In the genomic region with DNA sequence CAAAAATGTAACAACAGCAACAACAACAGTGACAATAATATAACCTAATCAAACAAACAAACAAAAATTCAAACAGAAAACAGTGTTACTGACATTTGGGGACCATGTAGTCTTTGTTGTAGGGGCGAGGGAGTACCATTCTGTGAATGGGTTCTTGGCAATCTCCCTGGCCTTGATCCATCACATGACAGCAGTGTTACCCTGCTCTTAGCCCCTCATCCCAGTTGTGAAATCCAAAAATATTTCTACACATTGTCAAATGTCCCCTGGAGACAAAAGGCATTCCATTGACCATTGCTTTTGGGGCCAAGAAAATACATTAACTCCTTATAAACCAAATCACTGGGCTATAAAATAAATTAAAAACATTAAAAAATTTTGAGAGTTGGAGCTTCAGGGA, we compare ENCODE assay signal across 30 mouse cellular contexts.
A peak's percentile ranks its signal among the peaks of the same experiment; 100 is the strongest.
DNase-seq lines count a peak whose midpoint lies in the region; ATAC-seq and TF ChIP-seq lines count a peak whose summit lies in the region.
"Had no signal": no experiment of that assay in that cellular context is flagged by ENCODE, and none has a peak within 500 bp of the region (broad histone marks: within the 10 kb centered on the region; RNA-seq: fewer than 3 reads in every experiment).

No protein-coding gene starts in this region.

- WGBS in forebrain, embryonic 11.5 days = 89% methylated on average over 1 of the region's 1 CpGs
- whole genome bisulfite sequencing in forebrain, postnatal 0 days = 56% methylated on average over 1 of the region's 1 CpGs
- WGBS in lung, embryonic 15.5 days = 68% methylated on average over 1 of the region's 1 CpGs
- WGBS in heart, adult 2 months = 58% methylated on average over 1 of the region's 1 CpGs

- peaks cover 4% of the 10 kb centered on the region; the same call in 1 of the 2 replicates for H3K4me1 ChIP-seq in forebrain, embryonic 11.5 days (replicated peaks; ENCODE audit: control insufficient read depth, insufficient read depth, low read length)
- H3K4me1 ChIP-seq in forebrain, postnatal 0 days (ENCODE audit: insufficient read depth) = no peaks in the 10 kb centered on the region
- peaks cover 27% of the 10 kb centered on the region for H3K4me1 ChIP-seq in lung, embryonic 15.5 days
- no peaks in the 10 kb centered on the region for H3K4me1 ChIP-seq in heart, adult 2 months (ENCODE audit: control insufficient read depth, insufficient read depth, low read length)
- H3K4me1 ChIP-seq: embryonic facial prominence, embryonic 12.5 days; embryonic facial prominence, embryonic 15.5 days; forebrain, embryonic 15.5 days; heart, embryonic 12.5 days; heart, embryonic 15.5 days; hindbrain, embryonic 10.5 days; hindbrain, embryonic 13.5 days had no signal

- H3K27ac ChIP-seq in forebrain, embryonic 11.5 days (ENCODE audit: low read depth, low read length) = no peak overlapping the region
- H3K27ac ChIP-seq in forebrain, postnatal 0 days (ENCODE audit: low read depth, low read length) = no peak overlapping the region
- no peak overlapping the region for H3K27ac ChIP-seq in lung, embryonic 15.5 days
- H3K27ac ChIP-seq in heart, adult 2 months = no peak overlapping the region
- H3K27ac ChIP-seq: embryonic facial prominence, embryonic 12.5 days; embryonic facial prominence, embryonic 15.5 days; forebrain, embryonic 12.5 days; forebrain, embryonic 15.5 days; heart, embryonic 15.5 days; hindbrain, embryonic 10.5 days; hindbrain, embryonic 13.5 days had no signal

- no peak overlapping the region for H3ac ChIP-seq in C2C12 (ENCODE audit: control insufficient read depth, insufficient read length, low read depth)

- no peak for TF ChIP-seq EP300 in heart, adult 2 months (IDR thresholded peaks at IDR 0.05; ENCODE audit: insufficient read depth, low read depth, low read length)

- H3K27me3 ChIP-seq in forebrain, embryonic 11.5 days (ENCODE audit: control insufficient read depth, insufficient read depth, low read length) = peaks cover 2% of the 10 kb centered on the region; the same call in 1 of the 2 replicates
- no peaks in the 10 kb centered on the region for H3K27me3 ChIP-seq in forebrain, postnatal 0 days (ENCODE audit: insufficient read depth, low read length)
- H3K27me3 ChIP-seq in lung, embryonic 15.5 days = no peaks in the 10 kb centered on the region
- no peaks in the 10 kb centered on the region for H3K27me3 ChIP-seq in C2C12 (ENCODE audit: control insufficient read depth, insufficient read depth, insufficient read length)
- H3K27me3 ChIP-seq in heart, adult 2 months (ENCODE audit: control insufficient read depth, insufficient read depth, low read length) = no peaks in the 10 kb centered on the region; the same call in 1 of the 2 replicates
- H3K27me3 ChIP-seq: CH12.LX; embryonic facial prominence, embryonic 15.5 days; forebrain, embryonic 12.5 days; forebrain, embryonic 15.5 days; heart, embryonic 12.5 days; heart, embryonic 15.5 days; hindbrain, embryonic 13.5 days; Patski had no signal

- H3K4me2 ChIP-seq in forebrain, embryonic 11.5 days (ENCODE audit: low read depth, low read length, severe bottlenecking) = no peak overlapping the region
- no peak overlapping the region for H3K4me2 ChIP-seq in forebrain, postnatal 0 days (ENCODE audit: low read depth)
- no peak overlapping the region for H3K4me2 ChIP-seq in lung, embryonic 15.5 days
- H3K4me2 ChIP-seq: embryonic facial prominence, embryonic 12.5 days; embryonic facial prominence, embryonic 15.5 days; forebrain, embryonic 12.5 days; forebrain, embryonic 15.5 days; heart, embryonic 12.5 days; heart, embryonic 15.5 days; hindbrain, embryonic 13.5 days had no signal

- no peak for DNase-seq in forebrain, embryonic 11.5 days (ENCODE audit: low spot score)
- no peak for DNase-seq in forebrain, postnatal 0 days
- DNase-seq in lung, adult 18-20 months = no peak
- peak; percentile 18 for DNase-seq in lung, postnatal 14 days
- DNase-seq in heart, adult 2 months = no peak
- no peak for DNase-seq in gastrocnemius, postnatal 36 days
- DNase-seq: adrenal gland, postnatal 10 days; adrenal gland, postnatal 36 days; cerebellum, adult 11 months; cerebellum, adult 2 months; cerebellum, adult 9-11 months; cerebellum, postnatal 25 days; gastrocnemius, postnatal 10 days; heart, adult 11 months; heart, postnatal 10 days; heart, postnatal 36 days had no signal

- no peak for TF ChIP-seq POLR2A in heart, adult 2 months (IDR thresholded peaks at IDR 0.05; ENCODE audit: insufficient read depth, low read depth, low read length)

- no peaks in the 10 kb centered on the region for H3K79me2 ChIP-seq in C2C12 (ENCODE audit: control insufficient read depth, insufficient read depth)
- no peaks in the 10 kb centered on the region for H3K79me2 ChIP-seq in heart, adult 2 months (replicated peaks; ENCODE audit: control insufficient read depth, insufficient read depth, low read length)

- 0 out of 2 replicates have a peak, but pooled peaks have one; percentile 8 for ATAC-seq in forebrain, embryonic 11.5 days (replicated peaks; ENCODE audit: low FRiP score)
- ATAC-seq in forebrain, postnatal 0 days = no peak
- ATAC-seq in lung, embryonic 15.5 days (ENCODE audit: borderline replicate concordance, extremely low read depth, low FRiP score, low TSS enrichment) = peak; percentile 73; the same call in 1 of the 2 replicates
- ATAC-seq: forebrain, embryonic 15.5 days; hindbrain, embryonic 16.5 days; Patski had no signal

- no peak overlapping the region for H3K4me3 ChIP-seq in forebrain, embryonic 11.5 days (ENCODE audit: low read depth, low read length)
- no peak overlapping the region for H3K4me3 ChIP-seq in forebrain, postnatal 0 days (ENCODE audit: low read depth, low read length)
- H3K4me3 ChIP-seq in lung, embryonic 15.5 days = no peak overlapping the region
- no peak overlapping the region for H3K4me3 ChIP-seq in C2C12 (ENCODE audit: insufficient read depth, poor library complexity, severe bottlenecking)
- H3K4me3 ChIP-seq in heart, adult 2 months = no peak overlapping the region
- H3K4me3 ChIP-seq: embryonic facial prominence, embryonic 12.5 days; embryonic facial prominence, embryonic 15.5 days; forebrain, embryonic 12.5 days; forebrain, embryonic 15.5 days; heart, embryonic 12.5 days; heart, embryonic 15.5 days; hindbrain, embryonic 10.5 days; hindbrain, embryonic 13.5 days had no signal

- no peaks in the 10 kb centered on the region for H3K79me3 ChIP-seq in C2C12 (ENCODE audit: low read depth)

- intact Hi-C loops in heart, adult 2 months (cut with DNase I) = no loop called here
- intact Hi-C loops in gastrocnemius, postnatal 36 days (cut with DNase I) = no loop called here

- H3K36me3 ChIP-seq in forebrain, embryonic 11.5 days (ENCODE audit: control insufficient read depth, insufficient read depth, low read length) = no peaks in the 10 kb centered on the region
- H3K36me3 ChIP-seq in forebrain, postnatal 0 days (ENCODE audit: insufficient read depth) = no peaks in the 10 kb centered on the region
- H3K36me3 ChIP-seq in lung, embryonic 15.5 days = peaks cover 5% of the 10 kb centered on the region; the same call in 1 of the 2 replicates
- peaks cover 7% of the 10 kb centered on the region for H3K36me3 ChIP-seq in C2C12 (ENCODE audit: control insufficient read depth, insufficient read depth)
- no peaks in the 10 kb centered on the region for H3K36me3 ChIP-seq in heart, adult 2 months (ENCODE audit: control insufficient read depth, insufficient read depth, low read length)
- H3K36me3 ChIP-seq: embryonic facial prominence, embryonic 12.5 days; embryonic facial prominence, embryonic 15.5 days; forebrain, embryonic 12.5 days; forebrain, embryonic 15.5 days; G1E; heart, embryonic 12.5 days; heart, embryonic 15.5 days; hindbrain, embryonic 10.5 days; hindbrain, embryonic 13.5 days had no signal

- no peak overlapping the region for H3K9ac ChIP-seq in forebrain, embryonic 11.5 days (ENCODE audit: low read length)
- H3K9ac ChIP-seq in forebrain, postnatal 0 days = no peak overlapping the region
- no peak overlapping the region for H3K9ac ChIP-seq in lung, embryonic 15.5 days
- H3K9ac ChIP-seq in heart, adult 2 months (ENCODE audit: low read depth, low read length) = no peak overlapping the region
- H3K9ac ChIP-seq: embryonic facial prominence, embryonic 12.5 days; embryonic facial prominence, embryonic 15.5 days; forebrain, embryonic 12.5 days; forebrain, embryonic 15.5 days; heart, embryonic 12.5 days; heart, embryonic 15.5 days; hindbrain, embryonic 13.5 days had no signal

- no peak for TF ChIP-seq CTCF in forebrain, postnatal 0 days (IDR thresholded peaks at IDR 0.05; ENCODE audit: low read depth)
- TF ChIP-seq CTCF in C2C12 (IDR thresholded peaks at IDR 0.05; ENCODE audit: control insufficient read depth, insufficient read depth, insufficient read length) = no peak
- TF ChIP-seq CTCF in heart, adult 2 months (IDR thresholded peaks at IDR 0.05) = no peak

- no peaks in the 10 kb centered on the region for H3K9me3 ChIP-seq in forebrain, embryonic 11.5 days (ENCODE audit: control insufficient read depth, low read length)
- H3K9me3 ChIP-seq in forebrain, postnatal 0 days (ENCODE audit: low read length) = no peaks in the 10 kb centered on the region
- no peaks in the 10 kb centered on the region for H3K9me3 ChIP-seq in lung, embryonic 15.5 days
- H3K9me3 ChIP-seq: embryonic facial prominence, embryonic 12.5 days; embryonic facial prominence, embryonic 15.5 days; forebrain, embryonic 12.5 days; forebrain, embryonic 15.5 days; G1E; heart, embryonic 12.5 days; heart, embryonic 15.5 days; hindbrain, embryonic 10.5 days; hindbrain, embryonic 13.5 days had no signal

TF ChIP-seq in C2C12, 6 proteins besides CTCF, POLR2A, EP300 and RAD21:
- TF ChIP-seq USF1 (IDR thresholded peaks at IDR 0.05; ENCODE audit: low read depth) (no peak), FOSL1 (IDR thresholded peaks at IDR 0.05; ENCODE audit: insufficient read depth, low read length, poor library complexity, severe bottlenecking) (no peak), CEBPB (IDR thresholded peaks at IDR 0.05; ENCODE audit: low read depth) (peak; percentile 26)
